Mouse (Mus musculus) forebrain, embryonic 13.5 days (tissue): Measurements from ENCODE around the gene Tmem115. TPM values are rescaled to one million over a fixed set of nuclear protein-coding genes. Genes with fewer than 3 reads are reported as not detected.

Experiments
- ATAC-seq: fragments of 200-750 bp; cut with Nextera tagmentation; 2 replicates; pipeline ENCODE4 v1.8.0; 2017
- H3K27ac ChIP-seq: fragments of 300-500 bp; sonication (generic); 2 replicates; pipeline ENCODE4 v1.5.1; 2015; ENCODE audit warnings: inconsistent platforms, mild to moderate bottlenecking, moderate library complexity
- H3K27me3 ChIP-seq: fragments of 300-500 bp; sonication (generic); 2 replicates; pipeline ENCODE4 v1.6.1; 2015; ENCODE audit warnings: mild to moderate bottlenecking, inconsistent platforms
- H3K36me3 ChIP-seq: fragments of 300-500 bp; sonication (generic); 2 replicates; pipeline ENCODE4 v1.6.1; 2015; ENCODE audit warnings: mild to moderate bottlenecking, inconsistent platforms; ENCODE audit not compliant: poor library complexity, severe bottlenecking
- H3K4me1 ChIP-seq: fragments of 300-500 bp; sonication (generic); 2 replicates; pipeline ENCODE4 v1.6.1; 2015; ENCODE audit warnings: inconsistent platforms
- H3K4me2 ChIP-seq: fragments of 300-500 bp; sonication (generic); 2 replicates; pipeline ENCODE4 v1.6.1; 2015; ENCODE audit warnings: inconsistent platforms, mild to moderate bottlenecking, moderate library complexity
- H3K4me3 ChIP-seq: fragments of 300-500 bp; sonication (generic); 2 replicates; pipeline ENCODE4 v1.5.1; 2015; ENCODE audit warnings: mild to moderate bottlenecking, inconsistent platforms
- H3K9ac ChIP-seq: fragments of 300-500 bp; sonication (generic); 2 replicates; pipeline ENCODE4 v1.6.1; 2015; ENCODE audit warnings: mild to moderate bottlenecking, inconsistent platforms
- H3K9me3 ChIP-seq: fragments of 300-500 bp; sonication (generic); replicated peaks from 2 replicates; pipeline ENCODE4 v1.6.1; 2016; ENCODE audit warnings: inconsistent platforms
- WGBS: fragments of 180-500 bp; shearing (Covaris S2); methylation state at CpG from one replicate; pipeline ENCODE4 v1.1.7; 2015; 5-methylcytosine and 5-hydroxymethylcytosine counted together
- polyA plus RNA-seq: library from polyadenylated mRNA; unstranded; fragments of >200 nt; fragmentation: Nextera tagmentation; extraction: Ambion mirVana; gene quantifications from 2 replicates; pipeline ENCODE4 v1.2.1, GENCODE M21; 2015

Gene Tmem115
- polyA plus RNA-seq, 1 experiment from 2014 or later, result 36.9 TPM

- Histone ChIP-seq H3K36me3 (peaks cover 23% of the 10 kb centered on the region), H3K4me1 (peaks cover 37% of the 10 kb centered on the region), H3K4me3 (no peak overlapping the region), H3K9me3 (no peaks in the 10 kb centered on the region), H3K9ac (0 out of 2 replicates have a peak overlapping the region, but pooled peaks have one; percentile 55), H3K27me3 (no peaks in the 10 kb centered on the region), H3K27ac (no peak overlapping the region), H3K4me2 (no peak overlapping the region; the same call in 1 of the 2 replicates)
- 95% methylated on average over 10 of the region's 10 CpGs for WGBS
- ATAC-seq, result no peak
These were observed 44.1 kb downstream of the Tmem115 start for GRCm38 (mm10) chr9:107577871-107578270.

- Histone ChIP-seq H3K27me3 (no peaks in the 10 kb centered on the region), H3K4me2 (peak within 1 kb of the TSS; percentile 82; the same call in 1 of the 2 replicates), H3K4me3 (no peak within 1 kb of the TSS), H3K4me1 (peaks cover 37% of the 10 kb centered on the region), H3K27ac (peak within 1 kb of the TSS; percentile 83; the same call in 1 of the 2 replicates), H3K36me3 (peaks cover 23% of the 10 kb centered on the region), H3K9me3 (no peaks in the 10 kb centered on the region), H3K9ac (0 out of 2 replicates have a peak within 1 kb of the TSS, but pooled peaks have one; percentile 55)
- 73% methylated on average over 3 of the region's 3 CpGs for WGBS
- ATAC-seq, result no peak
These were observed 44.8 kb downstream of the Tmem115 start, which contains the start of gene Naa80 for GRCm38 (mm10) chr9:107578587-107578986. Naa80 (plus strand) TSS chr9:107578887.

- H3K9me3 ChIP-seq, result no peaks in the 10 kb centered on the region
- no peak overlapping the region for H3K4me3 ChIP-seq
- peak overlapping the region; percentile 82; the same call in 1 of the 2 replicates for H3K4me2 ChIP-seq
- 93% methylated on average over 14 of the region's 14 CpGs for WGBS
- no peaks in the 10 kb centered on the region for H3K27me3 ChIP-seq
- H3K9ac ChIP-seq, result 0 out of 2 replicates have a peak overlapping the region, but pooled peaks have one; percentile 13
- H3K36me3 ChIP-seq, result peaks cover 24% of the 10 kb centered on the region
- peaks cover 37% of the 10 kb centered on the region for H3K4me1 ChIP-seq
- H3K27ac ChIP-seq, result peak overlapping the region; percentile 83; the same call in 1 of the 2 replicates
- ATAC-seq, result no peak
These were observed 45.5 kb downstream of the Tmem115 start for GRCm38 (mm10) chr9:107579023-107579900.

GRCm38 (mm10) chr9:107580501-107581317 lies 47.0 kb downstream of the Tmem115 start, which contains the start of gene Hyal3:
Hyal3 (plus strand) TSS chr9:107580818.
- WGBS, result under 1% methylated on average over 32 of the region's 32 CpGs
- peak; percentile 86 for ATAC-seq
- H3K36me3 ChIP-seq, result peaks cover 15% of the 10 kb centered on the region

GRCm38 (mm10) chr9:107581584-107581983 lies 47.8 kb downstream of the Tmem115 start:
- 77% methylated on average over 4 of the region's 4 CpGs for WGBS
- H3K9ac ChIP-seq, result no peak overlapping the region
- no peaks in the 10 kb centered on the region for H3K27me3 ChIP-seq
- peak overlapping the region; percentile 63 for H3K4me3 ChIP-seq
- ATAC-seq, result no peak
- H3K9me3 ChIP-seq, result no peaks in the 10 kb centered on the region
- H3K4me1 ChIP-seq, result peaks cover 32% of the 10 kb centered on the region
- H3K36me3 ChIP-seq, result peaks cover 15% of the 10 kb centered on the region
- H3K4me2 ChIP-seq, result peak overlapping the region; percentile 82
- no peak overlapping the region for H3K27ac ChIP-seq

More at GRCm38 (mm10) chr9:107580501-107581317, 47.0 kb downstream of the Tmem115 start, which contains the start of gene Hyal3:
- peaks cover 37% of the 10 kb centered on the region for H3K4me1 ChIP-seq
- peak within 1 kb of the TSS; percentile 79 for H3K9ac ChIP-seq
- peak within 1 kb of the TSS; percentile 63 for H3K4me3 ChIP-seq
- peak within 1 kb of the TSS; percentile 83 for H3K27ac ChIP-seq
- H3K4me2 ChIP-seq, result peak within 1 kb of the TSS; percentile 82
- H3K27me3 ChIP-seq, result no peaks in the 10 kb centered on the region
- H3K9me3 ChIP-seq, result no peaks in the 10 kb centered on the region

GRCm38 (mm10) chr9:107582509-107583062 lies 48.8 kb downstream of the Tmem115 start:
- Histone ChIP-seq H3K36me3 (peaks cover 15% of the 10 kb centered on the region), H3K27me3 (no peaks in the 10 kb centered on the region), H3K4me2 (no peak overlapping the region), H3K4me3 (no peak overlapping the region), H3K27ac (no peak overlapping the region), H3K4me1 (peaks cover 23% of the 10 kb centered on the region), H3K9me3 (no peaks in the 10 kb centered on the region), H3K9ac (no peak overlapping the region)
- 88% methylated on average over 7 of the region's 7 CpGs for WGBS
- ATAC-seq, result no peak

- Histone ChIP-seq H3K27me3 (no peaks in the 10 kb centered on the region), H3K4me1 (peaks cover 27% of the 10 kb centered on the region), H3K4me3 (no peak overlapping the region), H3K9me3 (no peaks in the 10 kb centered on the region), H3K27ac (no peak overlapping the region), H3K9ac (no peak overlapping the region), H3K36me3 (peaks cover 15% of the 10 kb centered on the region), H3K4me2 (no peak overlapping the region)
- no peak for ATAC-seq
- WGBS, result 91% methylated on average over 14 of the region's 14 CpGs
These were observed 49.4 kb downstream of the Tmem115 start for GRCm38 (mm10) chr9:107583174-107583573.

GRCm38 (mm10) chr9:107586504-107586903 lies 52.8 kb downstream of the Tmem115 start:
- Histone ChIP-seq H3K4me2 (no peak overlapping the region), H3K36me3 (peaks cover 34% of the 10 kb centered on the region), H3K27ac (no peak overlapping the region), H3K27me3 (no peaks in the 10 kb centered on the region), H3K9me3 (no peaks in the 10 kb centered on the region), H3K9ac (no peak overlapping the region), H3K4me1 (peaks cover 18% of the 10 kb centered on the region), H3K4me3 (no peak overlapping the region)
- WGBS, result 93% methylated on average over 5 of the region's 5 CpGs
- no peak for ATAC-seq

- peaks cover 41% of the 10 kb centered on the region for H3K36me3 ChIP-seq
These were observed 53.5 kb downstream of the Tmem115 start, which contains the start of gene Ifrd2 for GRCm38 (mm10) chr9:107586974-107587832. Ifrd2 (plus strand) TSS chr9:107587642.

GRCm38 (mm10) chr9:107587833-107588639 lies 54.3 kb downstream of the Tmem115 start:
- H3K27ac ChIP-seq, result no peak overlapping the region
- peaks cover 45% of the 10 kb centered on the region for H3K36me3 ChIP-seq
- H3K9me3 ChIP-seq, result no peaks in the 10 kb centered on the region
- ATAC-seq, result no peak; the same call in 1 of the 2 replicates
- no peaks in the 10 kb centered on the region for H3K27me3 ChIP-seq
- H3K9ac ChIP-seq, result peak overlapping the region; percentile 74
- H3K4me3 ChIP-seq, result peak overlapping the region; percentile 77
- H3K4me1 ChIP-seq, result peaks cover 15% of the 10 kb centered on the region
- H3K4me2 ChIP-seq, result peak overlapping the region; percentile 85
- 6% methylated on average over 33 of the region's 33 CpGs for whole genome bisulfite sequencing

More at GRCm38 (mm10) chr9:107586974-107587832, 53.5 kb downstream of the Tmem115 start, which contains the start of gene Ifrd2:
- Histone ChIP-seq H3K9ac (peak within 1 kb of the TSS; percentile 74), H3K4me2 (peak within 1 kb of the TSS; percentile 85), H3K4me3 (peak within 1 kb of the TSS; percentile 77), H3K27me3 (no peaks in the 10 kb centered on the region), H3K27ac (no peak within 1 kb of the TSS), H3K9me3 (no peaks in the 10 kb centered on the region), H3K4me1 (peaks cover 15% of the 10 kb centered on the region)
- peak; percentile 98 for ATAC-seq
- 14% methylated on average over 46 of the region's 46 CpGs for WGBS
